Mouse (Mus musculus) lung, embryonic 16.5 days (tissue): Measurements from ENCODE around the gene Itgb5. TPM values are rescaled to one million over a fixed set of nuclear protein-coding genes. Genes with fewer than 3 reads are reported as not detected.
A peak's percentile ranks its signal among the peaks of the same experiment; 100 is the strongest.

ENCODE experiments used
- ATAC-seq: fragments of 200-750 bp; cut with Nextera tagmentation; 2 replicates; pipeline ENCODE4 v1.8.0; 2017; ENCODE audit warnings: low read depth, mild to moderate bottlenecking, moderate library complexity
- H3K27ac ChIP-seq: fragments of 300-500 bp; sonication (generic); 2 replicates; pipeline ENCODE4 v1.5.1; 2014; ENCODE audit warnings: mild to moderate bottlenecking, control low read depth, low read length
- H3K27me3 ChIP-seq: fragments of 300-500 bp; sonication (generic); 2 replicates; pipeline ENCODE4 v1.6.1; 2014; ENCODE audit warnings: low read depth, low read length, mixed read lengths; ENCODE audit not compliant: control insufficient read depth, insufficient read depth
- H3K36me3 ChIP-seq: fragments of 300-500 bp; sonication (generic); 2 replicates; pipeline ENCODE4 v1.6.1; 2014; ENCODE audit warnings: low read length; ENCODE audit not compliant: control insufficient read depth, insufficient read depth
- H3K4me1 ChIP-seq: fragments of 300-500 bp; sonication (generic); replicated peaks from 2 replicates; pipeline ENCODE4 v1.6.1; 2014; ENCODE audit warnings: low read length, mixed read lengths; ENCODE audit not compliant: control insufficient read depth, insufficient read depth
- H3K4me2 ChIP-seq: fragments of 300-500 bp; sonication (generic); 2 replicates; pipeline ENCODE4 v1.6.1; 2014; ENCODE audit warnings: low read depth, low read length, control low read depth
- H3K4me3 ChIP-seq: fragments of 300-500 bp; sonication (generic); 2 replicates; pipeline ENCODE4 v1.5.1; 2014; ENCODE audit warnings: mild to moderate bottlenecking, low read length, control low read depth
- H3K9ac ChIP-seq: fragments of 300-500 bp; sonication (generic); 2 replicates; pipeline ENCODE4 v1.6.1; 2014; ENCODE audit warnings: low read length, control low read depth
- H3K9me3 ChIP-seq: fragments of 300-500 bp; sonication (generic); 2 replicates; pipeline ENCODE4 v1.6.1; 2016; ENCODE audit warnings: low read length; ENCODE audit not compliant: control insufficient read depth
- WGBS: fragments of 180-500 bp; shearing (Covaris S2); extraction: QIAGEN DNeasy Blood & Tissue Kit; methylation state at CpG from one replicate; pipeline ENCODE4 v1.1.7; 2014; 5-methylcytosine and 5-hydroxymethylcytosine counted together
- polyA plus RNA-seq: library from polyadenylated mRNA; unstranded; fragments of >200 nt; fragmentation: Nextera tagmentation; extraction: Ambion mirVana; gene quantifications from 2 replicates; pipeline ENCODE4 v1.2.1, GENCODE M21; 2015

Gene Itgb5
- 9.8 and 10.9 TPM in 2 replicates for polyA plus RNA-seq

DNA sequence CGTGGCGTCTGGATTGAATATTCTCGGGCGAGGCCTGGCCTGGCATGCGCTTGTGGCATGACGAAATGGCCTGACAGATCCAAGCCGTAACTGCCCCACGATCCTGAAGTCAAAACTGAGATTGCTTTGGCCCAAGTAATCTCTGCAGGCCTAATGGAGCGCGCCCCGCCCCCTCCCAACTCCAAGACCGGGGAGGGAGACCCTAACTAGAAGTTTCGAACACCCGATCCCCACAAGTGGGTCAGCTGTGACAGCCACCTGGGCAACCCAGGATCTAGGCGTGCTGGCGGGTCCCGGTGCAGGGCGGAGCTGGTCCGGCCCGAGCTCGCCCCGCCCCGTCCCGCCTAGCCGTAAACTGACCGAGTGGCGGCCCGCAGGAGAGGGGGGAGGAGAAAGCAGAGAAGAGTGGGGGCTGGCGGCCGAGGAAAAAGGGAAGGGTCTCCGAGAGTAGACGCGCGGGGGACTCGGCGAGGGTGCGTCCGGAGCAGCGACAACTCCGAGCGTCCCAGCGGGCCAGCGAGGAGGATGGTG is at the start of gene Itgb5:
TSS of gene Itgb5 (plus strand) at position 365 of the 531 bp plus-strand sequence.
- peak; percentile 92 for ATAC-seq
- under 1% methylated on average over 43 of the region's 43 CpGs for WGBS
- peaks cover 25% of the 10 kb centered on the region for H3K4me1 ChIP-seq

DNA sequence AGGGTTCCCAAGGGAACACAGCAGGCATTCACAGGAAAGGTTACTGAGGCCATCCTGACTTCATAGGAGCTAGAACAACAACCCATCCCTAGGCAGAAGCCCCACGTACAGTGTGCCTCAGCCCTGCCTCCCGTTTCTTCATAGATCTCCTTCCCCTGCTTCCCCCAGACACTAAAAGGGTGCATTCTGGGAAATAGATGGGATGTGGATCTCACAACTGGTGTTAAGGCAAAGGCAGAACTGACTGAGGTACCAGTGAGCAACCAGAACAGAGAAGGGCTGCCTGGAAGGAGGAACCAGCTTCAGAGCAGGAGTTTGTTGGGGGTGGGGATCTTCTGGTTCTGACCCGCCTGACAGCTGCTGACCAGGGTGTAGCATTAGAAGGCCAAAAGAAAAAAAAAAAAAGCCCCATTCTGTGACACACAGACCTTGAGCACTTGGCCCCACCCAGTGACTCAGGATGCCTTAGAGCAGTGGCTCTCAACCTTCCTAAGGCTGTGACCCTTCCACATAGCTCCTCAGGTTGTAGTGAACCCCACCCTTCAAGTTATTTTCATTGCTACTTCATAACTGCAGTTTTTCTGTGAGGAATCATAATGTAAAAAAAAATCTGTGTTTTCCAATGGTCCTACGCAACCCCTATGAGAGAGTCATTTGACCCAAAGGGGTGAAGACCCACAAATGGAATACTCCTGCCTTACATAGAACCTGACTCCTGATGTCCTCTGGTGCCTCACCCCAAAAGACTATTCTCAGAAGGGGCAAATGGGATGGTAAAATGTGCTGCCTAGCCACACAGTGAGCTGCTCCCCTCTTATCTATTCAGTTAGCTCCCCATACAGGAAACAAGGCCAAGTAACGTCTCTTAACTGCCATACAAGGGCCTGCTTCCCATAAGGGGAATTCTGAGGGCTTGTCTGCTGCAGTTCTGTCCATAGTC is 47.4 kb upstream of the Itgb5 start:
- Histone ChIP-seq H3K27ac (no peak overlapping the region), H3K27me3 (no peaks in the 10 kb centered on the region), H3K4me2 (no peak overlapping the region), H3K36me3 (no peaks in the 10 kb centered on the region), H3K9ac (no peak overlapping the region), H3K9me3 (no peaks in the 10 kb centered on the region), H3K4me1 (no peaks in the 10 kb centered on the region), H3K4me3 (no peak overlapping the region)
- no peak for ATAC-seq
- WGBS: 68% methylated on average over 5 of the region's 5 CpGs

More for the DNA sequence above, at the start of gene Itgb5:
- Histone ChIP-seq H3K9ac (peak within 1 kb of the TSS; percentile 83), H3K4me3 (peak within 1 kb of the TSS; percentile 94), H3K27me3 (peaks cover 3% of the 10 kb centered on the region; the same call in 1 of the 2 replicates), H3K4me2 (peak within 1 kb of the TSS; percentile 94), H3K36me3 (no peaks in the 10 kb centered on the region), H3K9me3 (no peaks in the 10 kb centered on the region), H3K27ac (peak within 1 kb of the TSS; percentile 79)

DNA sequence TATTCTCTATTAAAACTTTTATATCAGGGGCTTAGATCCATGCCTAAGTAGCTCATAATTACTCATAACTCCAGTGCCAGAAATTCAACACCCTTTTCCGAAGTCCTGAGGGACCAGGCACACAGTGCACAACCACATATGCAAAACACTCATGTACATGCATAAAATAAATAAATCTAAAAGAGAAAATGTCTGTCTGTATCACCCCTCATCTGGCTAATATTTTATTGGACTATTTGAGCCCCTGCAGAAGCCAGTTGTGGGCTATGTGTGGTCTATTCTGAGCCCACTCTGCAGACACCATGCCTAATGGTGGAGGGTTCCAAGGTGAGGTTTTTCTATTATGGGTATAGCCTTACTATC is 46.8 kb upstream of the Itgb5 start:
- Histone ChIP-seq H3K4me3 (no peak overlapping the region), H3K27me3 (no peaks in the 10 kb centered on the region), H3K9me3 (no peaks in the 10 kb centered on the region), H3K36me3 (no peaks in the 10 kb centered on the region), H3K4me1 (no peaks in the 10 kb centered on the region), H3K27ac (no peak overlapping the region), H3K4me2 (no peak overlapping the region), H3K9ac (no peak overlapping the region)
- 79% methylated on average over 1 of the region's 1 CpGs for WGBS
- ATAC-seq: no peak

DNA sequence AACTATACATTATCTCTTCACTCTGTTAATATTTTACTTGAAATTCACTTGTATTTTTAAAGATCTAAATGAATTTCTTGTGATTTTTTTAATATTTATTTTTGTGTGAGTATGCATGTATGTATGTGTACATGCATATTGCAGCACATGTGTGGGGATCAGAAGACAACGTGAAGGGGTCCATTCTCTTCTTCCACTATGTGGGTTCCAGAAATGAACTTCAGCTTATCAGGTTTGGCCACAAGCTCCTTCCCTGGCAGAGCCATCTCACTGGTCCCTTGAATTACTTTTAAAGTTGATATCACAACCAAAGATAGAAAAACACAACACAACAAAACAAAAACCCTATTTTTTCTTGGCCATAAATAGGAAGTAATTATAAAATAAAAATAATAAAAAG is 44.9 kb upstream of the Itgb5 start:
- H3K36me3 ChIP-seq: no peaks in the 10 kb centered on the region
- H3K27me3 ChIP-seq: no peaks in the 10 kb centered on the region
- H3K27ac ChIP-seq: no peak overlapping the region
- no peak for ATAC-seq
- no peak overlapping the region for H3K4me2 ChIP-seq
- no peak overlapping the region for H3K4me3 ChIP-seq
- no peaks in the 10 kb centered on the region for H3K4me1 ChIP-seq
- WGBS: 71% methylated on average over 1 of the region's 1 CpGs
- H3K9ac ChIP-seq: no peak overlapping the region
- no peaks in the 10 kb centered on the region for H3K9me3 ChIP-seq

DNA sequence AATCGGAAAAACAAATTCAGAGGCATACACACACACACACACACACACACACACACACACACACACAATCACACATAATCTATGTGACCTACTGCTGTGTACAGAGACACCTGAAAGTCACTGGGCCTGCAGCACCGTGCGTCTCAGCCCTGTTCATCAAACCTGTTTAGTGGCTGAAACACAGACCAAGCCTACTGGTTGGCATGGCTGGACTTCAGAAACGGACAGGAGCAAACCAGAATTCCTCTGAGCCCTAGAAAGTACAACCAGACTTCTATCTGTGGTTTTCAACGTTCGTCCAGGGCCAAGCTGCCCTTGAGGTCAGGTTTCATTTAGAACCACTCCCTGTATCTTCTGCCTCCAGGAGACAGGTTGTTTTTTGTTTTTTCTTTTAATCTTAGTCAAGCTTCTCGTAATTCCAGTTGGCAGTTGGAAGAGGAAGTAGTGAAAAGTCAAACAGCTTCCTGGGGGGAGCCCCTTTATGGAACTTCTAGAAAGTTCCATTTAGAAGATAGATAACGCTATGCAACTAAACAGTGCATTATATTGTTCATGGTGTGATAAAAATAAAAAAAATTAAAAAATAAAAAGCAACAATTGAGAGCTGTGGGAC is 44.3 kb upstream of the Itgb5 start:
- WGBS: 56% methylated on average over 8 of the region's 8 CpGs
- no peak overlapping the region for H3K4me2 ChIP-seq
- H3K4me1 ChIP-seq: no peaks in the 10 kb centered on the region
- no peak overlapping the region for H3K4me3 ChIP-seq
- no peaks in the 10 kb centered on the region for H3K27me3 ChIP-seq
- no peaks in the 10 kb centered on the region for H3K9me3 ChIP-seq
- no peak for ATAC-seq
- H3K9ac ChIP-seq: no peak overlapping the region
- no peaks in the 10 kb centered on the region for H3K36me3 ChIP-seq
- H3K27ac ChIP-seq: no peak overlapping the region

DNA sequence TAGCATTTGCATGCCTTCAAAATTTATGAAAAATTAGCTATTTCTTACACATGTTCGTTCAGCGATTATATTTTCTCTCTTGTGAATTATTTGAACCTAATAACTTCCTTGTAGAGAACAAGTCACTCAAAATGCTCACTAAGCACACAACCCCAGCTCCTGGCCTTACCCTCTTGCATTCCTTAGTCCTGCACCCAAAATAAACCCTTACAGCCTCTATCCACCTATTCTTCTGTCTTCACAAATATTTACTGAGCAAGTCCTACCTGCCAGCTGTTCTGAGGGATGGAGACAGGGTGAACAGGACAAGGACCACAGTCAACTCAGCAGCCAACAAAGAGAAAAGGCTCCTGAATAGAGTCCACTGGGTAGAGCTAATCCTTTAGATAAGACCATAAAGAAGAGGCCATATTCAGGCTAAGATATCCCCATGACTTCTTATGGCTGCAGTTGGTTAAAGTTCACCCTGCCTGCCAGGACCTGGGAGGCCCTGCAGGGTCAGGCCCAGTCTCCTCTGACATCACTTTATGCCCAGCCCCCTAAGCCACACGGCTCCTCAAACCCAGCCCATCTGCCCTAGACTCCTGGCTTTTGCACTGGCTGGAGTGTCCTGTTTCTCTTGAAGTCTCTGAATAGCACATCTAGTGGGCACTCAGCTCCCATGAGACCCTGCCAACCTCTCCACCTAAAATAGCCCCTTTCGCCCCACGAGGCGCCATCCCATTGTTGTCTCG is 42.6 kb upstream of the Itgb5 start:
- Histone ChIP-seq H3K27ac (peak overlapping the region; percentile 23; the same call in 1 of the 2 replicates), H3K9ac (no peak overlapping the region), H3K9me3 (no peaks in the 10 kb centered on the region), H3K36me3 (no peaks in the 10 kb centered on the region), H3K27me3 (no peaks in the 10 kb centered on the region), H3K4me1 (no peaks in the 10 kb centered on the region), H3K4me2 (no peak overlapping the region), H3K4me3 (no peak overlapping the region)
- ATAC-seq: peak; percentile 73
- WGBS: 59% methylated on average over 7 of the region's 7 CpGs

DNA sequence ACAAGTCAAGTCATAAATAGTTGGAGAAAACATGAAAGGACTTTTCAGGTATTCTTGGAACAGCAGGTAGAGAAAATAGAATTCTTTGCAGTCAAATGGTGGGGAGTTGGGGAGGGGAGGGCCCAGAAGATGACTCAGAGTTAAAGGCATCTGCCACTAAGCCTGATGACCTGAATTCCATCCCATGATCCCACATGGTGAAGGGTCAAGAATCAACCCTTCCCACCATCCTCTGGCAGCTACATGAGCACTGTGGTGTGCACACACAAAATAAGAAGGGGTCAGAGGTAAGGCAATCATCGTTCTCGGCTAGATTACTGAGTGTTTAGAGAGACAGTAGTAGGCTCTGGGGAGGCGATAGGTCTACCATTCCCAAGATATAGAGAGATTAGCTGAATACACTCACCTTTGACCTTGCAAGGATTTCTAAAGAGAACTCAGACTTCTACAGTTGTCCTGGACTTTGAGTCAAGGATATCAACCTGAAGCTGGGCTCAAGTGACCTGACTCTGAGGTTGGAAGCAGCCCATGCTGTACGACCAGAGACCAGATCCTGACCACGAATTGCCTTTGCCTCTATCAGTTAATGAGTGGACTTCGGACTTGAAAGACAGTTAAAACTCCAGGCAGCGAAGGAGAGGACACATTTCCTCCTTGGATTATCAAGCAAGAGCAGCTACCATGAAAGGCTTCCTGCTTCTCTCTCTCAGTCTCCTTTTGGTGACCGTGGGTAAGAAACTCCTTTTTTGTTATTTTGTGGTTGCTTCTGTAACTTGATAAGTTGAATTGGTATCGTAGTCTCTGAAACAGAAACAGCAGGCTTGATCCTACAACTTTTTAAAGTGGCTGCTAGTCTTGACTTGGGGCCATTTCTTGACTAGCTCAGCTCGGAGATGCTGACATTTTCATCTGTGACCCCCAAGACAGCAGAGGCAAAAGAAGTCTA is 35.3 kb upstream of the Itgb5 start, which contains the start of gene Muc13:
TSS of gene Muc13 (plus strand) at position 192 of the 946 bp plus-strand sequence.
- ATAC-seq: no peak
- Histone ChIP-seq H3K9me3 (no peaks in the 10 kb centered on the region), H3K36me3 (no peaks in the 10 kb centered on the region), H3K27ac (no peak within 1 kb of the TSS), H3K4me3 (no peak within 1 kb of the TSS), H3K9ac (no peak within 1 kb of the TSS), H3K4me2 (no peak within 1 kb of the TSS), H3K4me1 (no peaks in the 10 kb centered on the region), H3K27me3 (no peaks in the 10 kb centered on the region)
- 75% methylated on average over 10 of the region's 10 CpGs for WGBS

DNA sequence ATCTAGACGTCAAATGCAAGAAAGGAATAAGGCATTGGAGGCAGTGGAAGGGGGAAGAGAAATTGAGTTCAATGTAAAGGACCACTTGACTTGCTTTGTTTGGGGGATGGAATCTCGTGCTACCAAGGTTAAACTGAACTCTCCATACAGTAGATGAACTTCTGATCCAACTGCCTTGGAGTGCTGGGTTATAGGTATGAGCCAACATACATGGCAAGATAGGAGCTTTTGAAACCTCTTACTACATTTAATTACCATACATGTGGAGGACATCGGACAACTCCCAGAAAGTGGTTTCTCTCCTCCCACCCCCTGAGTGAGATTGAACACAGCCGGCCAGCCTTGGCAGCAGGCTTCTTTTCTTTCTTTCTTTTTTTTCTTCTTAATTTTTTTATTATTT is 34.4 kb upstream of the Itgb5 start:
- H3K27ac ChIP-seq: no peak overlapping the region
- no peak overlapping the region for H3K9ac ChIP-seq
- H3K9me3 ChIP-seq: no peaks in the 10 kb centered on the region
- H3K4me1 ChIP-seq: no peaks in the 10 kb centered on the region
- WGBS: 61% methylated on average over 4 of the region's 4 CpGs
- H3K4me2 ChIP-seq: no peak overlapping the region
- H3K27me3 ChIP-seq: no peaks in the 10 kb centered on the region
- no peaks in the 10 kb centered on the region for H3K36me3 ChIP-seq
- ATAC-seq: no peak
- H3K4me3 ChIP-seq: no peak overlapping the region
